Mouse (Mus musculus) lung, embryonic 15.5 days (tissue): ENCODE measurements around the gene Tinagl1. TPM values are rescaled to one million over a fixed set of nuclear protein-coding genes. Genes with fewer than 3 reads are reported as not detected.

Experiments
- polyA plus RNA-seq: library from polyadenylated mRNA; unstranded; fragments of >200 nt; fragmentation: Nextera tagmentation; extraction: Ambion mirVana; gene quantifications from 2 replicates; pipeline ENCODE4 v1.2.1, GENCODE M21; 2015

Tinagl1 gene
- polyA plus RNA-seq, 1 experiment from 2014 or later, result 57.5 TPM

Other genes with a start within 250 kb of the Tinagl1 start
- 0.08 and 0.09 TPM in 2 replicates for gene Spocd1, start 245.9 kb downstream of the Tinagl1 start, polyA plus RNA-seq
- 1.6 and 1.8 TPM in 2 replicates for gene Adgrb2, start 190.3 kb downstream of the Tinagl1 start, polyA plus RNA-seq
- gene Col16a1, start 127.3 kb downstream of the Tinagl1 start, polyA plus RNA-seq, result 66.3 and 74.6 TPM in 2 replicates
- gene Pef1, start 72.6 kb downstream of the Tinagl1 start, polyA plus RNA-seq, result 75.0 and 76.5 TPM in 2 replicates
- 0.28 and 0.50 TPM in 2 replicates for gene Hcrtr1, start 35.8 kb downstream of the Tinagl1 start, polyA plus RNA-seq
- not detected in 2 replicates for gene Gm853, start 47.3 kb upstream of the Tinagl1 start, polyA plus RNA-seq
- 19.0 and 20.0 TPM in 2 replicates for gene Serinc2, start 104.1 kb upstream of the Tinagl1 start, polyA plus RNA-seq
- 39.5 and 51.4 TPM in 2 replicates for gene Fabp3, start 133.5 kb upstream of the Tinagl1 start, polyA plus RNA-seq
- 0.47 TPM in 1 of 2 replicates, not detected in the other for gene Gm10570, start 133.6 kb upstream of the Tinagl1 start, polyA plus RNA-seq
- gene Zcchc17, start 184.8 kb upstream of the Tinagl1 start, polyA plus RNA-seq, result 64.4 and 71.3 TPM in 2 replicates
- gene Snrnp40, start 185.0 kb upstream of the Tinagl1 start, polyA plus RNA-seq, result 172 and 183 TPM in 2 replicates